Mouse (Mus musculus) brown adipose tissue, adult 24 weeks (tissue): ENCODE results near the gene Tsc22d2. TPM values are rescaled to one million over a fixed set of nuclear protein-coding genes. Genes with fewer than 3 reads are reported as not detected.

Source experiments
- polyA plus RNA-seq: library from polyadenylated mRNA; stranded (reverse); fragments of >200 nt; gene quantifications from 2 replicates; pipeline ENCODE4 v1.2.4, GENCODE M21; 2012; ENCODE audit not compliant: missing spikeins, insufficient read depth, insufficient read length

The Tsc22d2 gene
- polyA plus RNA-seq, 1 experiment, result 12.0 TPM

Other genes with a start within 250 kb of the Tsc22d2 start
- gene Eif2a, start 111.1 kb downstream of the Tsc22d2 start, polyA plus RNA-seq, result 45.7 and 62.6 TPM in 2 replicates
- 69.9 and 75.3 TPM in 2 replicates for gene Serp1, start 111.2 kb downstream of the Tsc22d2 start, polyA plus RNA-seq
- gene Selenot, start 161.9 kb downstream of the Tsc22d2 start, polyA plus RNA-seq, result 117 and 122 TPM in 2 replicates
- not detected in 2 replicates for gene Erich6, start 222.5 kb downstream of the Tsc22d2 start, polyA plus RNA-seq